Mouse (Mus musculus) stomach, postnatal 0 days (tissue): ENCODE results near the gene Trmt112. TPM values are rescaled to one million over a fixed set of nuclear protein-coding genes. Genes with fewer than 3 reads are reported as not detected.

Source experiments
- ATAC-seq: fragments of 200-750 bp; cut with Nextera tagmentation; 2 replicates; pipeline ENCODE4 v1.8.0; 2017; ENCODE audit not compliant: low FRiP score, low TSS enrichment
- DNase-seq: peaks from one replicate; pipeline ENCODE4 v3.0.0-alpha.2; 2016; ENCODE audit warnings: low spot score
- H3K27ac ChIP-seq: fragments of 300-500 bp; sonication (generic); replicated peaks from 2 replicates; pipeline ENCODE4 v1.5.1; 2014; ENCODE audit warnings: mild to moderate bottlenecking, control low read depth
- H3K27me3 ChIP-seq: fragments of 300-500 bp; sonication (generic); 2 replicates; pipeline ENCODE4 v1.6.1; 2014; ENCODE audit warnings: low read length; ENCODE audit not compliant: control insufficient read depth, insufficient read depth
- H3K36me3 ChIP-seq: fragments of 300-500 bp; sonication (generic); 2 replicates; pipeline ENCODE4 v1.6.1; 2014; ENCODE audit warnings: low read length, mixed read lengths; ENCODE audit not compliant: control insufficient read depth, insufficient read depth
- H3K4me1 ChIP-seq: fragments of 300-500 bp; sonication (generic); replicated peaks from 2 replicates; pipeline ENCODE4 v1.6.1; 2014; ENCODE audit warnings: antibody characterized with exemption; ENCODE audit not compliant: control insufficient read depth, insufficient read depth
- H3K4me2 ChIP-seq: fragments of 300-500 bp; sonication (generic); replicated peaks from 2 replicates; pipeline ENCODE4 v1.6.1; 2014; ENCODE audit warnings: low read depth, mild to moderate bottlenecking, control low read depth, moderate library complexity
- H3K4me3 ChIP-seq: fragments of 300-500 bp; sonication (generic); 2 replicates; pipeline ENCODE4 v1.5.1; 2014; ENCODE audit warnings: low read depth, low read length, control low read depth
- H3K9ac ChIP-seq: fragments of 300-500 bp; sonication (generic); 2 replicates; pipeline ENCODE4 v1.6.1; 2014; ENCODE audit warnings: mild to moderate bottlenecking, low read length, control low read depth, mixed read lengths
- H3K9me3 ChIP-seq: fragments of 300-500 bp; sonication (generic); 2 replicates; pipeline ENCODE4 v1.6.1; 2016; ENCODE audit warnings: low read length; ENCODE audit not compliant: control insufficient read depth
- CTCF ChIP-seq: IDR thresholded peaks from 2 replicates; pipeline ENCODE4 v1.5.1; 2016; ENCODE audit warnings: antibody characterized with exemption, low read depth, mild to moderate bottlenecking, moderate library complexity
- EP300 ChIP-seq: optimal IDR thresholded peaks from 2 replicates; pipeline ENCODE3; 2016; ENCODE audit warnings: antibody characterized with exemption
- WGBS: fragments of 180-500 bp; shearing (Covaris S2); extraction: QIAGEN DNeasy Blood & Tissue Kit; methylation state at CpG from one replicate; pipeline ENCODE4 v1.1.7; 2014; 5-methylcytosine and 5-hydroxymethylcytosine counted together
- polyA plus RNA-seq: library from polyadenylated mRNA; unstranded; fragments of >200 nt; fragmentation: Nextera tagmentation; extraction: Ambion mirVana; gene quantifications from 2 replicates; pipeline ENCODE4 v1.2.1, GENCODE M21; 2015

Gene Trmt112
- polyA plus RNA-seq, 1 experiment from 2014 or later: 85.9 TPM

GRCm38 (mm10) chr19:6943709-6944108 lies 34.2 kb downstream of the Trmt112 start:
- no peak for TF ChIP-seq CTCF
- TF ChIP-seq EP300: no peak
- no peak overlapping the region for H3K4me3 ChIP-seq
- no peak overlapping the region for H3K4me2 ChIP-seq
- H3K27me3 ChIP-seq: no peaks in the 10 kb centered on the region
- H3K27ac ChIP-seq: no peak overlapping the region
- H3K36me3 ChIP-seq: peaks cover 2% of the 10 kb centered on the region; the same call in 1 of the 2 replicates
- no peak for DNase-seq
- ATAC-seq: no peak
- H3K4me1 ChIP-seq: peaks cover 5% of the 10 kb centered on the region; the same call in 1 of the 2 replicates
- H3K9me3 ChIP-seq: no peaks in the 10 kb centered on the region
- H3K9ac ChIP-seq: no peak overlapping the region
- 93% methylated on average over 6 of the region's 6 CpGs for WGBS

- Histone ChIP-seq H3K4me2 (no peak overlapping the region), H3K4me3 (no peak overlapping the region), H3K9me3 (no peaks in the 10 kb centered on the region), H3K27me3 (no peaks in the 10 kb centered on the region), H3K4me1 (peaks cover 2% of the 10 kb centered on the region; the same call in 1 of the 2 replicates), H3K9ac (no peak overlapping the region), H3K36me3 (peaks cover 2% of the 10 kb centered on the region; the same call in 1 of the 2 replicates), H3K27ac (no peak overlapping the region)
- 48% methylated on average over 4 of the region's 4 CpGs for WGBS
- no peak for ATAC-seq
- no peak for DNase-seq
- TF ChIP-seq EP300 (no peak), CTCF (no peak)
Observed at GRCm38 (mm10) chr19:6947742-6948141, 38.2 kb downstream of the Trmt112 start.

GRCm38 (mm10) chr19:6948186-6948585 lies 38.7 kb downstream of the Trmt112 start:
- Histone ChIP-seq H3K9me3 (no peaks in the 10 kb centered on the region), H3K4me2 (no peak overlapping the region), H3K36me3 (peaks cover 2% of the 10 kb centered on the region; the same call in 1 of the 2 replicates), H3K27me3 (no peaks in the 10 kb centered on the region), H3K9ac (no peak overlapping the region), H3K27ac (no peak overlapping the region), H3K4me1 (peaks cover 6% of the 10 kb centered on the region; the same call in 1 of the 2 replicates), H3K4me3 (no peak overlapping the region)
- TF ChIP-seq CTCF (no peak), EP300 (no peak)
- WGBS: 72% methylated on average over 4 of the region's 4 CpGs
- DNase-seq (no peak), ATAC-seq (no peak)

- ATAC-seq: no peak
- no peak for DNase-seq
- Histone ChIP-seq H3K4me2 (no peak overlapping the region), H3K27ac (peak overlapping the region; percentile 24; the same call in 1 of the 2 replicates), H3K9me3 (no peaks in the 10 kb centered on the region), H3K4me1 (peaks cover 6% of the 10 kb centered on the region; the same call in 1 of the 2 replicates), H3K36me3 (peaks cover 4% of the 10 kb centered on the region; the same call in 1 of the 2 replicates), H3K27me3 (no peaks in the 10 kb centered on the region), H3K9ac (no peak overlapping the region; the same call in 1 of the 2 replicates), H3K4me3 (no peak overlapping the region)
- 79% methylated on average over 5 of the region's 5 CpGs for WGBS
- TF ChIP-seq CTCF (no peak), EP300 (no peak)
Observed at GRCm38 (mm10) chr19:6949532-6949931, 40.0 kb downstream of the Trmt112 start.

GRCm38 (mm10) chr19:6949951-6950350 lies 40.5 kb downstream of the Trmt112 start:
- Histone ChIP-seq H3K4me2 (peak overlapping the region; percentile 89), H3K4me1 (peaks cover 6% of the 10 kb centered on the region; the same call in 1 of the 2 replicates), H3K27ac (peak overlapping the region; percentile 24; the same call in 1 of the 2 replicates), H3K36me3 (peaks cover 5% of the 10 kb centered on the region; the same call in 1 of the 2 replicates), H3K9ac (no peak overlapping the region; the same call in 1 of the 2 replicates), H3K9me3 (no peaks in the 10 kb centered on the region), H3K4me3 (peak overlapping the region; percentile 65), H3K27me3 (no peaks in the 10 kb centered on the region)
- DNase-seq (no peak), ATAC-seq (no peak)
- 48% methylated on average over 5 of the region's 5 CpGs for WGBS
- no peak for TF ChIP-seq EP300
- TF ChIP-seq CTCF: no peak

- Histone ChIP-seq H3K9ac (peak overlapping the region; percentile 79), H3K4me1 (peaks cover 6% of the 10 kb centered on the region; the same call in 1 of the 2 replicates), H3K27ac (peak overlapping the region; percentile 94), H3K9me3 (no peaks in the 10 kb centered on the region), H3K27me3 (no peaks in the 10 kb centered on the region), H3K4me3 (peak overlapping the region; percentile 65), H3K36me3 (peaks cover 10% of the 10 kb centered on the region), H3K4me2 (peak overlapping the region; percentile 89)
- peak; percentile 63 for DNase-seq
- WGBS: under 1% methylated on average over 28 of the region's 28 CpGs
- no peak for TF ChIP-seq EP300
- TF ChIP-seq CTCF: no peak
- no peak for ATAC-seq
Observed at GRCm38 (mm10) chr19:6950613-6951153, 41.2 kb downstream of the Trmt112 start.
